Mouse (Mus musculus) kidney, adult 2 months (tissue): ENCODE results near the gene Cbarp. TPM values are rescaled to one million over a fixed set of nuclear protein-coding genes. Genes with fewer than 3 reads are reported as not detected.

Source experiments
- DNase-seq: peaks from one replicate; pipeline ENCODE4 v3.0.0; 2021
- H3K27ac ChIP-seq: fragments of 200-500 bp; 2 replicates; pipeline ENCODE4 v1.5.1; 2012; ENCODE audit warnings: low read depth, low read length, control low read depth, inconsistent platforms; ENCODE audit not compliant: insufficient read depth
- H3K27me3 ChIP-seq: fragments of 200-500 bp; replicated peaks from 2 replicates; pipeline ENCODE4 v1.6.1; 2012; ENCODE audit warnings: mild to moderate bottlenecking, moderate library complexity, low read length, inconsistent platforms; ENCODE audit not compliant: control insufficient read depth, insufficient read depth
- H3K36me3 ChIP-seq: fragments of 200-500 bp; 2 replicates; pipeline ENCODE4 v1.6.1; 2012; ENCODE audit warnings: mild to moderate bottlenecking, moderate library complexity, low read length, inconsistent platforms; ENCODE audit not compliant: control insufficient read depth, insufficient read depth
- H3K4me1 ChIP-seq: fragments of 200-500 bp; 2 replicates; pipeline ENCODE4 v1.6.1; 2011; ENCODE audit warnings: low read length; ENCODE audit not compliant: control insufficient read depth, insufficient read depth
- H3K4me3 ChIP-seq: fragments of 200-500 bp; 2 replicates; pipeline ENCODE4 v1.5.1; 2011; ENCODE audit warnings: mild to moderate bottlenecking, low read depth, low read length, control low read depth; ENCODE audit not compliant: insufficient read depth
- CTCF ChIP-seq: fragments of 200-500 bp; conservative IDR thresholded peaks from 2 replicates; pipeline ENCODE4 v1.5.1; 2011; ENCODE audit warnings: low read depth, mild to moderate bottlenecking, control low read depth, low read length, moderate library complexity, mixed read lengths; ENCODE audit not compliant: insufficient read depth, insufficient read length
- POLR2A ChIP-seq: fragments of 200-500 bp; IDR thresholded peaks from one replicate; pipeline ENCODE4 v1.6.1; 2011; ENCODE audit warnings: low read depth, low read length, control low read depth
- whole genome bisulfite sequencing: fragments of 180-500 bp; shearing (Covaris S2); methylation state at CpG from one replicate; pipeline ENCODE4 v1.1.7; 2018; 5-methylcytosine and 5-hydroxymethylcytosine counted together
- polyA plus RNA-seq: library from polyadenylated mRNA; depleted of rRNA; stranded (reverse); fragments of >200 nt; gene quantifications from 2 replicates; pipeline ENCODE4 v1.2.3, GENCODE M21; 2012

The Cbarp gene
- polyA plus RNA-seq, 1 experiment: 8.1 TPM

GRCm38 (mm10) chr10:80097275-80097674 is 43.4 kb downstream of the Cbarp start:
- Histone ChIP-seq H3K4me3 (no peak overlapping the region), H3K27me3 (no peaks in the 10 kb centered on the region), H3K27ac (no peak overlapping the region), H3K4me1 (peaks cover 55% of the 10 kb centered on the region), H3K36me3 (no peaks in the 10 kb centered on the region)
- 17% methylated on average over 7 of the region's 7 CpGs for WGBS
- TF ChIP-seq CTCF (no peak), POLR2A (no peak)
- DNase-seq: no peak

DNA sequence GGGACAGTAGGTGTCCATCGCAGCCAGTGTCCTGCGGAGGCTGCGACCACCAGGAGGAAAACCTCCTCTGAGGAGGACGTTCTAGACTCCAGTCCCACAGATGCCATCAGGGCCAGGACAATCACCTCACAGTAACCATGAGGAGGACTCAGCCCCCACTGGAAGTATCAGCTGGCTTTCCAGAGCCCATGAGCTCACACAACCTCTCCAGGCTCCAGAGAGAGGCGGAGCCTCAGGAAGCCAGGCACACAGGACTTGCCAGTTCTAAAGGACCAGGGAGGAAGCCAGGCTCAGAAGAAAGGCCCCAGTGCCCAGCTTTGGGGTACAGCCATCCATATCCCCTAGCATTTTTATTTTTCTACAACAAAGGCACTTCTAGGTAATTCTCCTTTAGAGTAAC is 45.1 kb downstream of the Cbarp start:
- no peak for TF ChIP-seq POLR2A
- TF ChIP-seq CTCF: no peak

DNA sequence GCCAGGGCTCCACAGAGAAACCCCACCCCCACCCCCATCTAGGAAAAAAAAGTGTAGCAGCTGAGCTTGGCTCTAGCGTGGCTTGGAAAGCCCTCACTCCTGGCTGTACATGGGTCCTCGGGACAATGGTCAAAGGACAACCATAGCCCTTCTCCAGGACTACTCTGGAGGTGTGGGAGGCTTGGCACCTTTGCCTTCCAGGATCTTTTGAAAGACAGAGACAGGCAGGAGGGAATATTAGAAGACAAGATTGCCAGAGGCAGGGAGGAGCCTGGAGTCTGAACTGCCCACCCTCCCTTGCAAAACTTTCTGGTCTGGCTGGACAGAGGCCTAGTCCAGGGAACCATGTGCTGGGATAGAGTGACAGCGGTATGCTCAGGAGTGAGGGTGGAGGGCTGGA is 46.0 kb downstream of the Cbarp start:
- Histone ChIP-seq H3K4me1 (peaks cover 50% of the 10 kb centered on the region), H3K27me3 (no peaks in the 10 kb centered on the region), H3K27ac (0 out of 2 replicates have a peak overlapping the region, but pooled peaks have one; percentile 6), H3K36me3 (no peaks in the 10 kb centered on the region), H3K4me3 (no peak overlapping the region)
- DNase-seq: peak; percentile 84
- TF ChIP-seq POLR2A: no peak
- 39% methylated on average over 3 of the region's 3 CpGs for WGBS

More for the DNA sequence above, 45.1 kb downstream of the Cbarp start:
- Histone ChIP-seq H3K4me3 (no peak overlapping the region), H3K36me3 (no peaks in the 10 kb centered on the region), H3K4me1 (peaks cover 47% of the 10 kb centered on the region), H3K27ac (no peak overlapping the region), H3K27me3 (no peaks in the 10 kb centered on the region)
- DNase-seq: peak; percentile 42
- 86% methylated on average over 5 of the region's 5 CpGs for WGBS

- Histone ChIP-seq H3K27me3 (no peaks in the 10 kb centered on the region), H3K4me3 (no peak overlapping the region), H3K36me3 (no peaks in the 10 kb centered on the region), H3K27ac (no peak overlapping the region), H3K4me1 (peaks cover 56% of the 10 kb centered on the region)
- TF ChIP-seq CTCF (no peak), POLR2A (no peak)
- WGBS: 61% methylated on average over 6 of the region's 6 CpGs
- DNase-seq: peak; percentile 53
Observed at GRCm38 (mm10) chr10:80094085-80094484, 46.5 kb downstream of the Cbarp start.

- no peak for TF ChIP-seq CTCF
- Histone ChIP-seq H3K4me1 (peaks cover 50% of the 10 kb centered on the region), H3K27me3 (no peaks in the 10 kb centered on the region), H3K4me3 (no peak overlapping the region), H3K36me3 (no peaks in the 10 kb centered on the region), H3K27ac (peak overlapping the region; percentile 9)
- peak; percentile 50 for DNase-seq
- WGBS: 35% methylated on average over 5 of the region's 5 CpGs
Observed at GRCm38 (mm10) chr10:80092690-80093089, 47.9 kb downstream of the Cbarp start.

DNA sequence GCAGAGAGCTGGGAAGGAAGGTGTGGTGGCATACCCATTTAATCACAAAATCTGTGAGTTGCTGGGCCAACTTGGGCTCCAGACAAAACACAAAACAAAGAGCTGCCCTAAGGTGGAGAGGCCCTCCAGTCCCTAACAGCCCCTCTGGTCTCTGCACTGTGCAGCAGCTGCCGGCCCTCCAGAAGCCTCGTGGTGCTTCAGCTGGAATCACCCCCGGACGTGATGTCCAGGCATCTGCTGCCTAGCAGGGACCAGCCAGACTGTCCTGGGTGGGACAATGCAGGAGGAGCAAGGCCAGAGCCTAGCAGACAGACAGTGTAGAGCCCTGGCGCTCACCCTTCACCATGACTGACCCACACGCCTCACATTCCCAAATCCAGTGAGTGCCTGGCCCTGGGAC is 49.1 kb downstream of the Cbarp start:
- H3K4me1 ChIP-seq: peaks cover 44% of the 10 kb centered on the region

DNA sequence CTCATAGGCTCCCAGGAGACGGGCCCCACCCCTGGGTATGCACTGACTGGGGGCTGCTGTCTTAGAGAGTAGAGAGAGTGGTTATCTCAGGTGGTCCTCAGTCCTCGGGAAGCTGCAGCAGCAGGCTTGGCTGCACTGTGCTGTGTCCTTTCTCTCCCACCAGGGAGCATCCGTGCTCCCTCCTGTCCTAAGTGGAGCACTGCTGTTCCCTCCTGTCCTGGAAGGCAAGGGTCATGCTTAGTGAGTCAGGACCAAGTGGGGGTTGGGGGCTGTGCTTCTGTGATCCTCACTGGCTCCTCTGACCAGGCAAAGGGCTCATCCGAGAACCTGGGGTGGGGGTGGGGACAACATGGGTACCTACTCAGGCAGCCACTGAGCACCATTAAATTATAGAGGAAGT is 51.5 kb downstream of the Cbarp start:
- H3K27me3 ChIP-seq: no peaks in the 10 kb centered on the region
- peak; percentile 66 for DNase-seq
- no peak for TF ChIP-seq POLR2A
- peak; percentile 62 for TF ChIP-seq CTCF
- H3K36me3 ChIP-seq: no peaks in the 10 kb centered on the region
- H3K27ac ChIP-seq: no peak overlapping the region
- H3K4me3 ChIP-seq: no peak overlapping the region
- WGBS: 62% methylated on average over 4 of the region's 4 CpGs
- H3K4me1 ChIP-seq: peaks cover 30% of the 10 kb centered on the region

More for the DNA sequence above, 49.1 kb downstream of the Cbarp start:
- Histone ChIP-seq H3K27ac (no peak overlapping the region), H3K4me3 (no peak overlapping the region), H3K27me3 (no peaks in the 10 kb centered on the region), H3K36me3 (no peaks in the 10 kb centered on the region)
- WGBS: 92% methylated on average over 6 of the region's 6 CpGs
- no peak for TF ChIP-seq POLR2A
- TF ChIP-seq CTCF: no peak
- no peak for DNase-seq

- Histone ChIP-seq H3K27me3 (no peaks in the 10 kb centered on the region), H3K4me3 (no peak overlapping the region), H3K4me1 (peaks cover 16% of the 10 kb centered on the region), H3K27ac (no peak overlapping the region), H3K36me3 (no peaks in the 10 kb centered on the region)
- TF ChIP-seq POLR2A: no peak
- no peak for DNase-seq
- 84% methylated on average over 8 of the region's 8 CpGs for WGBS
Observed at GRCm38 (mm10) chr10:80087483-80087882, 53.2 kb downstream of the Cbarp start.
